Mouse (Mus musculus) liver, embryonic 11.5 days (tissue): ENCODE measurements at regions not wholly inside any gene's neighbourhood (a gene's known extent, or its start where the extent isn't known, plus 50 kb on each side); places are given as distances from the start of the nearest gene placed in this dataset.

ENCODE experiments used
- ATAC-seq: fragments of 200-750 bp; cut with Nextera tagmentation; replicated peaks from 2 replicates; pipeline ENCODE4 v1.8.0; 2017; ENCODE audit warnings: moderate number of reproducible peaks, mild to moderate bottlenecking, moderate TSS enrichment, moderate library complexity; ENCODE audit not compliant: low FRiP score
- DNase-seq: peaks from one replicate; pipeline ENCODE4 v3.0.0-alpha.2; 2017; ENCODE audit warnings: low spot score
- H3K27ac ChIP-seq: fragments of 300-500 bp; sonication (generic); 2 replicates; pipeline ENCODE4 v1.5.1; 2014; ENCODE audit warnings: mild to moderate bottlenecking, low read depth, low read length, control low read depth
- H3K27me3 ChIP-seq: fragments of 300-500 bp; sonication (generic); replicated peaks from 2 replicates; pipeline ENCODE4 v1.6.1; 2014; ENCODE audit warnings: low read length, mixed read lengths; ENCODE audit not compliant: control insufficient read depth, insufficient read depth
- H3K36me3 ChIP-seq: fragments of 300-500 bp; sonication (generic); 2 replicates; pipeline ENCODE4 v1.6.1; 2014; ENCODE audit warnings: mild to moderate bottlenecking, low read length, moderate library complexity, mixed read lengths; ENCODE audit not compliant: control insufficient read depth, insufficient read depth
- H3K4me1 ChIP-seq: fragments of 300-500 bp; sonication (generic); replicated peaks from 2 replicates; pipeline ENCODE4 v1.6.1; 2014; ENCODE audit warnings: low read length, mixed read lengths; ENCODE audit not compliant: control insufficient read depth, insufficient read depth
- H3K4me2 ChIP-seq: fragments of 300-500 bp; sonication (generic); 2 replicates; pipeline ENCODE4 v1.6.1; 2014; ENCODE audit warnings: mild to moderate bottlenecking, control low read depth, moderate library complexity
- H3K4me3 ChIP-seq: fragments of 300-500 bp; sonication (generic); 2 replicates; pipeline ENCODE4 v1.5.1; 2014; ENCODE audit warnings: low read depth, low read length, control low read depth
- H3K9ac ChIP-seq: fragments of 300-500 bp; sonication (generic); 2 replicates; pipeline ENCODE4 v1.6.1; 2014; ENCODE audit warnings: low read depth, low read length, control low read depth
- H3K9me3 ChIP-seq: fragments of 300-500 bp; sonication (generic); 2 replicates; pipeline ENCODE4 v1.6.1; 2016; ENCODE audit warnings: low read length, inconsistent platforms, mixed read lengths; ENCODE audit not compliant: control insufficient read depth
- WGBS: fragments of 180-500 bp; shearing (Covaris S2); extraction: QIAGEN DNeasy Blood & Tissue Kit; methylation state at CpG from one replicate; pipeline ENCODE4 v1.1.7; 2014; 5-methylcytosine and 5-hydroxymethylcytosine counted together

DNA sequence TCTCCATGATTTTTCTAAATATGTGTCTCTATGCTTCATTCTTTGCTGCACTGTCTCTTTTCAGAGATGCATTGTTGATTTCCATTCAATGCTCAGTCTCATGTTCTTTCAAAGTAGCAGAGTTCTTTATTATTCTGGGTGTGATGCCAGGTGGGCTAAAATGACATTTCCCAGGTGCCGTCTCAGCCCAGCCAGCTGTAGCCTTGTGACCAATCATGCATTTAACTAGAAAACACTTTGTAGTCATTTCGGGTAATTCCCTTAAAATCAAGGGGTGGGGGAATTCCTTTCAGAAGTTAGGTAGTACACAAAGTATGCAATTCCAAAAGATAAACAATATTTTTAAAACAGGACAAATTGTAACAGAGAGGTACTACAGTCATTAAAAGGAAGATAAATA, 70.2 kb upstream of the Slc13a1 start:
- no peak for ATAC-seq
- no peak for DNase-seq
- no peak overlapping the region for H3K4me3 ChIP-seq
- no peak overlapping the region for H3K4me2 ChIP-seq
- no peaks in the 10 kb centered on the region for H3K36me3 ChIP-seq
- H3K27me3 ChIP-seq = no peaks in the 10 kb centered on the region
- no peak overlapping the region for H3K27ac ChIP-seq
- H3K9me3 ChIP-seq = no peaks in the 10 kb centered on the region
- no peak overlapping the region for H3K9ac ChIP-seq
- WGBS = 70% methylated on average over 2 of the region's 2 CpGs
- H3K4me1 ChIP-seq = no peaks in the 10 kb centered on the region

DNA sequence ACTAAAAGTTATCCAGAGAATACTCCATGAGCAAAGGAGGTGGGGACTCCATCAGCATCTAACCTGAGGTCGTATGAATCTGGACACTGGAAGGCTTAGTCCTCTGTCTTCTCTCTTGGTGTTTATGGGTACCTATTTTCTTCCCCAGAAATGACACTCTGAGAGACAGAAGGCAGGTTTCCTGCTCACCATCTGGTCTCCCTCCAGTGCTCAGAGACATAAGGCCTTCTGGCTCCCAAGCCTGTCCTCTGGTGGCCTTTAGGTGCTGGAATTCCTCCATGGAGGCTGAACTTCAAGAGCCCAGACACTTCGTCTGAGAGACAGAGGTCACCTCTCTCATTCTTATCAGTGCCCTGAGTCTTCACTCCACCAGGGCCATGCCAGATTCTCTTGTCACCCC, 65.7 kb upstream of the Slc13a1 start:
- Histone ChIP-seq H3K9ac (no peak overlapping the region), H3K4me1 (no peaks in the 10 kb centered on the region), H3K27ac (no peak overlapping the region), H3K9me3 (no peaks in the 10 kb centered on the region), H3K36me3 (no peaks in the 10 kb centered on the region), H3K27me3 (no peaks in the 10 kb centered on the region), H3K4me3 (no peak overlapping the region), H3K4me2 (no peak overlapping the region)
- WGBS = 67% methylated on average over 2 of the region's 2 CpGs
- DNase-seq (no peak), ATAC-seq (no peak)

DNA sequence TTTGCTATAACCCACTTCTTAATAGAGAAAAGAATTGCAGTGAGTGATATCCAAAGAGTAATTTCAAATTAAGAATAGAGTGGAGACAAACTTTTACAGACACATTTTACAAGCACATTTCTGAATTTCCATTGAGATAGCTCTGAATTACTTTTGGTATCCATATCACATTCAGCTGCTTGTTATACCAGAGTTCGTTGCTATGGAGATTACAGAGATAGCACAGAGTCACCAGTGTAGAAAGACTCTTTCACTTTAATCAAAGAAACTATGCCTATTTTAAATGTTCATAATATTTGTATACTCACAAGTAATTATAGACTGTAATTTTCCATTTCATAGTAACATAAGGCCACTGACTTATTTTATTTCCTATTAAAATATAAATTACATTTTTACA, 52.7 kb upstream of the Slc13a1 start:
- H3K9me3 ChIP-seq = no peaks in the 10 kb centered on the region
- H3K9ac ChIP-seq = no peak overlapping the region
- ATAC-seq (no peak), DNase-seq (no peak)
- H3K36me3 ChIP-seq = no peaks in the 10 kb centered on the region
- no peak overlapping the region for H3K4me3 ChIP-seq
- H3K27me3 ChIP-seq = no peaks in the 10 kb centered on the region
- no peak overlapping the region for H3K27ac ChIP-seq
- H3K4me2 ChIP-seq = no peak overlapping the region
- 65% methylated on average over 1 of the region's 1 CpGs for WGBS
- H3K4me1 ChIP-seq = no peaks in the 10 kb centered on the region

DNA sequence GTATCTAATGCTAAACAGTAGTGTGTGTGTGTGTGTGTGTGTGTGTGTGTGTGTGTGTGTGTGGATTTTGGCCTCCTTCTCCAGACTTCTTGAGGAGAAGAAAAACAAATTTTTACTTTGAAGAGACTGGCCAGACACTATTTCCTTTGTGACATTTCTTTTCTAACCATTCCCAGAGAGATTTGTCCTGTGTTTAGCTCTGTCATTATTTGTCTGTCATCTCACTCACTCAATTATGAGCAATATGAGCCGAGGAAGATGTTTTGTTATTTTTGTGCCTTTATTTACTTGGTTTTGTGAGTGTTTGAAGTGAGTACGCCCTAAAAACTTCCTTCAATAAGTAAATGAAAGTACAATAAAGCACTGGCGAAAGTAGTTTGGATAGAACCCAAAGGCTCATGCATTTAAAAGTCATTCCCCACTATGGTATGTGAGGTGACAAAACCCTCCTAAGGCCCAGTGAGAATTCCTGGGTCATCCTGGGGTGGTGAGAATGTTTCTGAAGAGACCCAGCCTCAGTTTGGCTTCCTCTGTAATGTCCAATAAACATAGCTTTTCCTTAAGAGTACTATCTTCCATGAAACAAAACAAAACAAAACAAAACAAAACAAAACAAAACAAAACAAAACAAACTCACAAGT, 52.1 kb upstream of the Slc13a1 start:
- H3K9me3 ChIP-seq = no peaks in the 10 kb centered on the region
- no peaks in the 10 kb centered on the region for H3K36me3 ChIP-seq
- H3K27ac ChIP-seq = no peak overlapping the region
- WGBS = 65% methylated on average over 3 of the region's 3 CpGs
- no peak overlapping the region for H3K4me3 ChIP-seq
- no peak overlapping the region for H3K4me2 ChIP-seq
- no peak for DNase-seq
- ATAC-seq = no peak
- H3K4me1 ChIP-seq = no peaks in the 10 kb centered on the region
- H3K9ac ChIP-seq = no peak overlapping the region
- H3K27me3 ChIP-seq = no peaks in the 10 kb centered on the region
